Mouse (Mus musculus): ENCODE measurements around the gene Rbbp8nl.

GRCm38 (mm10) chr2:180271804-180272395 lies 17.8 kb downstream of the Rbbp8nl start:
- TF ChIP-seq CTCF (IDR thresholded peaks at IDR 0.05; ENCODE audit: low read depth, low read length) (no peak), POLR2A (IDR thresholded peaks at IDR 0.05; ENCODE audit: borderline replicate concordance, low read depth, low read length) (no peak)
